Mouse (Mus musculus): ENCODE measurements around the gene Sele. TPM values are rescaled to one million over a fixed set of nuclear protein-coding genes. Genes with fewer than 3 reads are reported as not detected.
"Not testable (repeated sequence)": the region's sequence is repeated elsewhere in the genome, so short reads cannot be mapped to it uniquely, and the experiment has no call there.

Sele gene
- not detected in 2 replicates for polyA plus RNA-seq (2015; fragmentation: Nextera tagmentation; extraction: Ambion mirVana)

DNA sequence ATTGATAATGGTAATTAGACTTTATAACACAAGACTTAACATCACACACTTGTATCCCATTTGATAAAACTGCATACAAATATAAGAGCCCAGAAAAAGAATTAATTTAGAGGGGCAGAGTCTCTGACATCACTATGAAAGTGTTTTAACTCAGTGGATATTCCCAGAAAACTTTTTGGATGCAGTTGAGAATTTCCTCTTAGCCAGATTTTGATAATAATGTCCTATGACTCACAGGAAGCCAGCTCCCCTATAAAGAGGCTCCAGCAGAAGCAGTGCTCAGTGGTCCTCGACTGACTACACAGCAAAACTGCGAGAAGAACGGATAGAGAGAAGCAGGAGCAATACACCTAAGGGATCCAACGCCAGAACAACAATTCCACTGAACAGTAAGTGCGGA, at the start of gene Sele:
Sele (plus strand) TSS at position 301 of the 400 bp plus-strand sequence.
- H3K9ac ChIP-seq: no peak within 1 kb of the TSS
- no peaks in the 10 kb centered on the region for H3K9me3 ChIP-seq
- no peaks in the 10 kb centered on the region for H3K4me1 ChIP-seq
- ATAC-seq (replicated peaks): no peak
- H3K36me3 ChIP-seq (replicated peaks): no peaks in the 10 kb centered on the region
- no peak within 1 kb of the TSS for H3K27ac ChIP-seq
- 85% methylated on average over 5 of the region's 5 CpGs for WGBS
- H3K4me2 ChIP-seq: no peak within 1 kb of the TSS
- H3K4me3 ChIP-seq: no peak within 1 kb of the TSS
- no peaks in the 10 kb centered on the region for H3K27me3 ChIP-seq (replicated peaks)

- Histone ChIP-seq H3K27me3 (replicated peaks) (no peaks in the 10 kb centered on the region), H3K36me3 (replicated peaks) (no peaks in the 10 kb centered on the region), H3K4me3 (no peak overlapping the region), H3K4me2 (no peak overlapping the region), H3K9ac (no peak overlapping the region), H3K4me1 (no peaks in the 10 kb centered on the region), H3K27ac (no peak overlapping the region), H3K9me3 (no peaks in the 10 kb centered on the region)
- ATAC-seq (replicated peaks): no peak
- 52% methylated on average over 6 of the region's 6 CpGs for WGBS
Measured at GRCm38 (mm10) chr1:164001831-164002452, 46.1 kb upstream of the Sele start.

- Histone ChIP-seq H3K4me2 (no peak overlapping the region), H3K27ac (no peak overlapping the region), H3K4me1 (no peaks in the 10 kb centered on the region), H3K36me3 (replicated peaks) (no peaks in the 10 kb centered on the region), H3K9ac (no peak overlapping the region), H3K9me3 (no peaks in the 10 kb centered on the region), H3K4me3 (no peak overlapping the region), H3K27me3 (replicated peaks) (no peaks in the 10 kb centered on the region)
- ATAC-seq (replicated peaks): no peak
- WGBS: 76% methylated on average over 3 of the region's 3 CpGs
Measured at GRCm38 (mm10) chr1:164004311-164004710, 43.7 kb upstream of the Sele start.

DNA sequence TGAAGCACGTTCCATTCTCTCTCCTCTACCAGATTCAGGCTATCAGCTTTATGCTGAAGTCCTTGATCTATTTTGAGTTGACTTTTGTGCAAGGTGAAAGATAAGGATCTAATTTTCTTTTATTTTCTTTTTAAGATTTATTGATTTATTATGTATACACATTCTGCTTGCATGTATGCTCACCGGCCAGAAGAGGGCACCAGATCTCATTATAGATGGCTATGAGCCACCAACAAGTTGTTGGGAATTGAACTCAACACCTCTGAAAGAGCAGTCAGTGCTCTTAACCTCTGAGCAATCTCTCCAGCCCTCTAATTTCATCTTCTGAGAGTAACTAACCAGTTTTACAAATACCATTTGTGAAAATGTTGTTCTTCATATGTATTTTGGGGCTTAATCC, 38.8 kb upstream of the Sele start:
- H3K9me3 ChIP-seq: no peaks in the 10 kb centered on the region
- H3K27me3 ChIP-seq (replicated peaks): no peaks in the 10 kb centered on the region
- no peak overlapping the region for H3K4me3 ChIP-seq
- H3K36me3 ChIP-seq (replicated peaks): no peaks in the 10 kb centered on the region
- no peaks in the 10 kb centered on the region for H3K4me1 ChIP-seq
- H3K4me2 ChIP-seq: no peak overlapping the region
- no peak overlapping the region for H3K9ac ChIP-seq
- ATAC-seq (replicated peaks): no peak
- H3K27ac ChIP-seq: no peak overlapping the region
- whole genome bisulfite sequencing: 40% methylated on average over 2 of the region's 2 CpGs

GRCm38 (mm10) chr1:164014616-164015015, 33.4 kb upstream of the Sele start:
- Histone ChIP-seq H3K4me2 (no peak overlapping the region), H3K9me3 (no peaks in the 10 kb centered on the region), H3K9ac (no peak overlapping the region), H3K27ac (no peak overlapping the region), H3K4me1 (no peaks in the 10 kb centered on the region), H3K4me3 (no peak overlapping the region), H3K36me3 (replicated peaks) (no peaks in the 10 kb centered on the region), H3K27me3 (replicated peaks) (no peaks in the 10 kb centered on the region)
- 77% methylated on average over 1 of the region's 1 CpGs for WGBS
- ATAC-seq (replicated peaks): no peak

DNA sequence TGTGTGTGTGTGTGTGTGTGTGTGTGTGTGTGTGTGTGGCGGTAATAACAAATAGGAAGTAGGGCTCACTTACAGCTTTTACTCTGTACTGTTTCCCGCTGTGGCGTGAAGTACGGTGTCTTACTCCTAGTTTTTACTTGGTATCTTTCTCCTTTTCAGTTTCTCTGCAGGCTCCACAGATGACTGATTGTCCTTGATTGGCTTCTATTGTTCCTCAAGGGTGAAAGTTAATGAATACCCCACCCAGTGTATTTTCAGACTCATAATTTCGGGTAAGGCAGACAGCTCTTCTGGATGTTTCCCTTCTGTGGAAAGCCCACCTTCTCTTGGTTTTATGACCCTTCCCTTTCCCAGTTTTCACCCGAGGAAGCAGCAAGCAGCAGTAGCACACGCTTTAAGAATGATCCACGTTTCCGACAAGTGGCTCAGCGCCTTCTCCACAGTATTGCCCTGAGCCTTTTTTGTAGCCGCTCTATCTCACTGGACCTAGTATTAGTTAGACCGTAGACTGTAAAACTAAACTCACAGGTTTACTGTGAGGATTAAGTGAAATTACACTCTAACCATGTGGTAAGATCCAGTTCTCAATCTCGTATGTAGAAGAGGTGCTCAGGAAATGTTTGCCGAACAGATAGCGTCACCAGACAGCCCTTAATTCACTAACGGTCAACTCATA, 29.7 kb upstream of the Sele start:
- no peaks in the 10 kb centered on the region for H3K9me3 ChIP-seq
- WGBS: 88% methylated on average over 16 of the region's 16 CpGs
- no peaks in the 10 kb centered on the region for H3K4me1 ChIP-seq
- H3K4me3 ChIP-seq: no peak overlapping the region
- no peaks in the 10 kb centered on the region for H3K36me3 ChIP-seq (replicated peaks)
- no peak for ATAC-seq (replicated peaks)
- H3K27me3 ChIP-seq (replicated peaks): no peaks in the 10 kb centered on the region
- H3K4me2 ChIP-seq: no peak overlapping the region
- H3K9ac ChIP-seq: no peak overlapping the region
- H3K27ac ChIP-seq: no peak overlapping the region

DNA sequence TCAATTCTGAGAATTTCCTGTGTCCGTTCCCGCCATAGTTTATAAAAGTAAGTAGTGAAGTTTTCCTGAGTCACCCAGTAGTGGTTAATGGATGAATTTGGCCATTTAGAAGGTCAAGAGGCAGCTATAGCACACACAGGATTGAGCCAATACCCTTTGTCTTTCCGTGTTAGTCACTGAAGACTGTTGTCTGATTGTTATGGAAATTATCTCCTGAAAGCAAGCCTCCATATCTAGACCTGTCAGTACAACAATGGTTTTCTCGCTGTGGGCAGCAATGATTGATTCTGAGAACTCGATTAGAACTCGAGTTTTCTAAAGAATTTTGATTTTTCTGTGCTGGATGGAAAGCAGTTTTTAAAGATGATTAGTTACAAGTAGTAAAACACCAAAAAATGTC, 28.2 kb upstream of the Sele start:
- ATAC-seq (replicated peaks): no peak
- Histone ChIP-seq H3K9ac (no peak overlapping the region), H3K4me2 (no peak overlapping the region), H3K36me3 (replicated peaks) (no peaks in the 10 kb centered on the region), H3K4me1 (no peaks in the 10 kb centered on the region), H3K9me3 (no peaks in the 10 kb centered on the region), H3K27ac (no peak overlapping the region), H3K4me3 (no peak overlapping the region), H3K27me3 (replicated peaks) (no peaks in the 10 kb centered on the region)
- WGBS: 41% methylated on average over 6 of the region's 6 CpGs

GRCm38 (mm10) chr1:164020746-164021145, 27.3 kb upstream of the Sele start:
- H3K9me3 ChIP-seq; H3K4me1 ChIP-seq; H3K4me3 ChIP-seq; H3K27ac ChIP-seq; H3K9ac ChIP-seq; H3K4me2 ChIP-seq; ATAC-seq (replicated peaks); H3K27me3 ChIP-seq (replicated peaks); H3K36me3 ChIP-seq (replicated peaks): not testable (repeated sequence)
- WGBS: 69% methylated on average over 3 of the region's 3 CpGs

GRCm38 (mm10) chr1:164022106-164022505, 25.9 kb upstream of the Sele start:
- not testable (repeated sequence) for H3K27ac ChIP-seq; H3K4me2 ChIP-seq; H3K36me3 ChIP-seq (replicated peaks); H3K4me1 ChIP-seq; H3K9ac ChIP-seq; ATAC-seq (replicated peaks); H3K9me3 ChIP-seq; H3K27me3 ChIP-seq (replicated peaks); H3K4me3 ChIP-seq
- WGBS: 80% methylated on average over 5 of the region's 5 CpGs

DNA sequence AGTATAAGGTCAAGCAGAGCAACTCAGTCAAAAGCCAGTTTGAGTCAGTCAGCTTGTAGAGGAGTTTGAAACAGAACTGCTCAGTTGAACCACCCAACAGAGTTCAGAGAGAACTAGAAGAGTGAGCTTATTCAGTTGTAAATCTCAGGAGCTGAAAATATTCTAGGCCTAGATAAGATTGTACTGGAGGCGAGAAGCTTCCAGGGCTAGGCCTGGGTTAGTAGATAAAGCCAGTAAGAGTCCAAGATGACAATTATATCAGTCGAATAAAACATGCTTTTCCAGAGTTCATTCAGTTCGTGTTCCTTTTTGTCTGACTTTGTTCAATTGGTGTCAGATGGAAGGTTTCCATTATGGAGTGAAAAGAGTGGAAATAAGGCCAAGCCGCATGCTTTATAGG, 22.3 kb upstream of the Sele start:
- ATAC-seq (replicated peaks): no peak
- H3K27ac ChIP-seq: no peak overlapping the region
- no peaks in the 10 kb centered on the region for H3K36me3 ChIP-seq (replicated peaks)
- no peak overlapping the region for H3K4me2 ChIP-seq
- H3K9me3 ChIP-seq: no peaks in the 10 kb centered on the region
- no peak overlapping the region for H3K9ac ChIP-seq
- 82% methylated on average over 4 of the region's 4 CpGs for WGBS
- H3K27me3 ChIP-seq (replicated peaks): no peaks in the 10 kb centered on the region
- no peak overlapping the region for H3K4me3 ChIP-seq
- no peaks in the 10 kb centered on the region for H3K4me1 ChIP-seq

DNA sequence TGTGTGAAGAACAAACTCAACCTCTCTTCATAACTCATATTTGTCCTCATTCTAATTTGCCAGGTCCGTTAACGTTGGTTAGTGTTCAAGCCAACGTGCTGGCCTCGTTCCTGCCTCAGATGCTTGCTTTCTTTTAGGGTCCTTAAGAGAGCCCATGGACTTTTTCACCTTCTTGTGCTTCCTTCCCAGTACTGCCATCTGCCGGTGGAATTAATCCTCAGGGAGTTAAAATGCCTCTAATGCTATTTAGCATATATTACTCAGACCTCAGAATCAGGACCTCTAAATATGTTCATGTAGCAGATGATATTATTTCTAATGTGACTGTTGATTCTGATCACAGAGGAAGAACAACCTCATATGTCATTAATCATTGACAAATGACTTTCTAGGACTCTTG, 20.6 kb upstream of the Sele start:
- no peak overlapping the region for H3K4me2 ChIP-seq

GRCm38 (mm10) chr1:164040385-164041135, 7.5 kb upstream of the Sele start:
- H3K4me3 ChIP-seq: no peak overlapping the region
- no peaks in the 10 kb centered on the region for H3K9me3 ChIP-seq
- no peak overlapping the region for H3K4me2 ChIP-seq
- no peak overlapping the region for H3K27ac ChIP-seq
- H3K9ac ChIP-seq: no peak overlapping the region
- peak; percentile 69; the same call in 1 of the 2 replicates for ATAC-seq (replicated peaks)
- no peaks in the 10 kb centered on the region for H3K36me3 ChIP-seq (replicated peaks)
- H3K4me1 ChIP-seq: no peaks in the 10 kb centered on the region
- 60% methylated on average over 10 of the region's 10 CpGs for WGBS
- H3K27me3 ChIP-seq (replicated peaks): no peaks in the 10 kb centered on the region

More for the DNA sequence above, 20.6 kb upstream of the Sele start:
- Histone ChIP-seq H3K4me3 (no peak overlapping the region), H3K27me3 (replicated peaks) (no peaks in the 10 kb centered on the region), H3K9ac (no peak overlapping the region), H3K36me3 (replicated peaks) (no peaks in the 10 kb centered on the region), H3K9me3 (no peaks in the 10 kb centered on the region), H3K27ac (no peak overlapping the region), H3K4me1 (no peaks in the 10 kb centered on the region)
- WGBS: 62% methylated on average over 5 of the region's 5 CpGs
- ATAC-seq (replicated peaks): no peak
